Mouse (Mus musculus): Measurements from ENCODE around the gene 9930022D16Rik.

Gene 9930022D16Rik

DNA sequence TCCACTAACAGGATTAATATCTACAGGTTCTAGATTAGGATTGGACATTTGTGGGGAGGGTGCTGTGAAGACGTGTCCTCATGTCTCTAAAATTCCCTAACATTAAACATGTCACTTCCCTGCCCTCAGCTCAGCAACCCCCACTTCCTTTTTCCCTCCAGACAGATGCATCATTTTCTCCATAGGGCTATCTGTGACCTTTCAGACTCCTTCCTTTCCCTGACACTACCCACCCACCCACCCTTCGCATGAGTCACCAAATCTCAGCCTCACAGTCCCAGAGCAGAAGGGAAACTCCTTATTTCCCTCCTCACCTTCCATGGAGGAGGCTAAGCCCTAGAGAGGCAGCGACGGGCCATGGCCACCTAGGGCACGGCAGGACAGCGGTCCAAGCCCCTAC is at the start of gene 9930022D16Rik:
9930022D16Rik (plus strand) TSS at position 301 of the 400 bp plus-strand sequence.
- no peak for DNase-seq (ENCODE audit: low spot score in 2 of 2)

DNA sequence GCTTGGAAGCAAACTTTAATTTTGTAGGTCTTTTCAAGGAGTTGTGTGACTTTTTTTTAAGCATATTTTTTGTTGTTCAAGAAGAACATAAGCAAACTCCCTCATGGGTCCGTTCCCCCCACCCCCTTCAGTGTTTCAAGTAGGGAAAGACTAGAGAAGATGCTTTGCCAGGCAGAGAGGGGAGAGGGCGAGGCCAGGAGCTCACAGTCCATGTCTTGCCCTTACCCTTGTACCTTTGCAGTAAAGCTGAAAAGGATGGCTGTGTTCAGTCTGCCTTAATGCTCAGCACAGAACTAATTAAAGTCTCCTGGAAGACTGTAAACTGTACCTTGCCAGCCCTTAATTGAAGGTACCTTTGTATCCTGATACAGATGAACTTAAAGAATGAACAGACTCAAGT is 49.4 kb upstream of the 9930022D16Rik start:
- DNase-seq (ENCODE audit: low spot score in 2 of 2) = no peak

DNA sequence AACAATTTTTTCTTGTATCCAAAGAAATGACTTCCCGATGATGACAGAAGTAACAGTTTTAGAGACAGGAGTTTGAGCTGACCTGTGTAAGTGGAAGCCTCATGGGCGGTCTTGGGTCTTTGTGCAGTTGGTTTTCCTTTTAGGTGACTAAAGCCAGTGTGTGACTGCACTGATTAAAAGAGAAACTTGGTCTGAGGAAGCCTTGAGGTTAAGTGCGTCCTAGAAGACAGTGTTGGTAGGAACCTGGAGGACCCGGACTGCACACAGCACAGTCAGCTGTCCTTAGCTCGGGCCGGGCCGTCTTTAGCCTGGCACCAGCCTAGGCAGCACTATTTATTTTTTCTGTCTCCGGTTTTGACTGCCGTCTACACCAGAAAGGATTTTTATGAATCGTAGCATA is 48.8 kb upstream of the 9930022D16Rik start:
- DNase-seq (ENCODE audit: low spot score in 2 of 2) = no peak

GRCm38 (mm10) chr11:109365818-109366217 is 47.9 kb upstream of the 9930022D16Rik start:
- no peak for DNase-seq (ENCODE audit: low spot score in 2 of 2)

- no peak for DNase-seq (ENCODE audit: low spot score in 2 of 2)
Measured at GRCm38 (mm10) chr11:109366802-109367579, 46.7 kb upstream of the 9930022D16Rik start.

DNA sequence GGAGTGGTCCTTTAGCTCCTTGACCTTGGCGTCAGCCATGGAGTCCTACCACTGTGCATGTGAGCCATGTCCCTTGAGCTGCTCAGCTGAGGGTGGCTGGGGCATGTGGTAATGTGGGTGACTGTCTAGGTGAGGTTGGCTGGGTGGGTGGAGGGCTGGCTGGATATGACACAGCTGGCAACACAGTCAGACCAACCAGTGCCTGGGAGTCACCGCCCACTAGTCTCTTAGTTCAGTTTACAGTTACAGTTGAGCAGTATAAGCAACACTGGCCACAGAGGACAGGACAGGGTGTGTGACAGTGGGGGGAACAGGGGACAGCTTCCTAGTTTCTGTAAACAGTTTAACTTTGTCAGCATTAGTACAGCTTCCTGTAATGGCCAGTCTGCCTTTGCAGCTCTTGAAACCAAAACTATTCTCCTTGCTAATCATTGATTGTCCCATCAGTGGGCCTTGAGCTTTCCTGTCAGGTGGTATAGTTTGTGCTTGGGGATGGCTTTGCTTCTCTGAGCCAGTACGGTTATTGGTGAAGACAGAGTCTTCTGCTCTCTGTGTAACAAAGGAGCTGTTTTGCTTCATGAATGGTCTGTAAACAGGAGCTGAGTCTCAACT is 44.6 kb upstream of the 9930022D16Rik start:
- no peak for DNase-seq (ENCODE audit: low spot score in 2 of 2)

DNA sequence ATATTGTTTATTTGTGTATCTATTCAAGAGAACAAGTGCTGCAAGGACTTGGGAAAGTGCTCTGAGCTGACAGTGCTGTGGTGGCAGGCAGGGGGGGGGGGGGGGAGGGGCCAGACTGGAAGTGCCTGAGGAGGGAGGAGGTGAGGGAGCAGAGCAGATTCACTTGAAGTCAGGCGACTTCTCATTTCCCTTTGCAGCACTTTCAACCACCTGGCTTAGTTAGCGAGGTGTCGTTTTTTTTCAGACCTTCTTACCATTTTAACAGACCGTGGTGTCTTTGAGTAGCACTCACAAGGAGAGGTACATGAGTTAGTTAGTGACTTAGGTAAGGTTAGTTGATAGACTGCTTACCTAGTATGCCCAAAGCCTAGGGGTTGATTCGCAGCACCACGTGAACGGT is 38.3 kb upstream of the 9930022D16Rik start:
- DNase-seq (ENCODE audit: low spot score in 2 of 2) = no peak

- no peak for DNase-seq (ENCODE audit: low spot score in 2 of 2)
Measured at GRCm38 (mm10) chr11:109376484-109377143, 37.1 kb upstream of the 9930022D16Rik start.

GRCm38 (mm10) chr11:109377477-109377876 is 36.2 kb upstream of the 9930022D16Rik start:
- DNase-seq (ENCODE audit: low spot score in 2 of 2) = no peak

DNA sequence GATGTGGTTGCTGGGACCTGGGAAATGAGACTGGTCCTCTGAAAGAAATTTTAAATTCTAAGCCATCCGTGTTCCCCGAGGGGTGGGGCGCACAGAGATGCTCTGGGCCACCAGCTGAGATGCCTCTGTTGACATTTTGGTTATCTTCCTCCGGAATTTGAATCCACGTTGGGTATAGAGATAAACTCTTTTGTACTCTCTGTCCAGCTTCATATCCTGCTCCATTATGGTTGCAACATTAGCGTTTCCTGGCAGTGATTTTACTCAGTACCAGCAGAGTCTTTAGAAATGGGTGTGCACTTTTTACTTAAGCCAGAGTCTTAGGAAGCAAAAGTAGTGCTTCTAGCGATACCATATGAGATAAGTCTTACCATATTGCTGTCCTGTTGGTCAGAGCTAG is 35.7 kb upstream of the 9930022D16Rik start:
- DNase-seq (ENCODE audit: low spot score in 2 of 2) = no peak

- no peak for DNase-seq (ENCODE audit: low spot score in 2 of 2)
Measured at GRCm38 (mm10) chr11:109380662-109381061, 33.1 kb upstream of the 9930022D16Rik start.

- DNase-seq (ENCODE audit: low spot score in 2 of 2) = no peak
Measured at GRCm38 (mm10) chr11:109385296-109385695, 28.4 kb upstream of the 9930022D16Rik start.

- no peak for DNase-seq (ENCODE audit: low spot score in 2 of 2)
Measured at GRCm38 (mm10) chr11:109389046-109389445, 24.7 kb upstream of the 9930022D16Rik start.

DNA sequence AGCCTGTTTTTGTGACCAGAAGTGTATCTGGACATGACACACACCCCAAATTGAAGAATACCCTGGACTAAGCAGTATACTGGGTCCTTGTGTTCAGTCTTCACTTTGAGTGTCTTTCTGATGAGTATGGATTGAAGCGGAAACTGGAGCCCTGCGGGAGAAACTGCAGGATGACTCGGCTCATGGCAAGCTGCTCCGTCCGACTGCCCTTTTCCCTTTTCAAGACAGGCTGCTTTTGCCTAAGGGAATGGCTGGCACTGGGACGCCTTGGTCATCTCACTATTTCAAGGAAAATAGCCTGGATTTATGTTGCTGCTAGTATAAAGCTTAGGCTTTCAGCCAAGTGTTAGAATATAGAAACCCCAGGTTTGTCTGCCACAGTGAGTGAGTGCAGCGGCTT is 22.5 kb upstream of the 9930022D16Rik start:
- no peak for DNase-seq (ENCODE audit: low spot score in 2 of 2)

DNA sequence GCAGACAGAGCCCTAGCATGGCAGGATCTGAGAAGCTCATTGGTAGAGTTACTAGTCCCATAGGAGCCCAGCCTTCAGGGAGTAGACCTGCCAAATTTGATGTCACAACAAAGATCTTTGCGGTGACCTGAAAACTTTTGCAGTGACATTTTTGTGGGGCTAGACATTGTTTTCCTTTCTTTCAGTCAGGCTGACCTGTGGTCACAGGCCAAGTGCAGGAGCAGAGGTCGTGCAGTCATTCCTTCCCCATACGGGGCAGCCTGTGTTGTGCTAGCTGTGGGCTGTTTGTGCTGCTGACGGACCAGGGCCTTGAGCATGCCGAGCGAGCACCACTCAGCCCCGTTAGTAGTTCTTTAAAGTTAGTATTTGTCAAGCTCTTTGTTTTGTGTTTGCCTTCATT is 22.0 kb upstream of the 9930022D16Rik start:
- no peak for DNase-seq (ENCODE audit: low spot score in 2 of 2)

DNA sequence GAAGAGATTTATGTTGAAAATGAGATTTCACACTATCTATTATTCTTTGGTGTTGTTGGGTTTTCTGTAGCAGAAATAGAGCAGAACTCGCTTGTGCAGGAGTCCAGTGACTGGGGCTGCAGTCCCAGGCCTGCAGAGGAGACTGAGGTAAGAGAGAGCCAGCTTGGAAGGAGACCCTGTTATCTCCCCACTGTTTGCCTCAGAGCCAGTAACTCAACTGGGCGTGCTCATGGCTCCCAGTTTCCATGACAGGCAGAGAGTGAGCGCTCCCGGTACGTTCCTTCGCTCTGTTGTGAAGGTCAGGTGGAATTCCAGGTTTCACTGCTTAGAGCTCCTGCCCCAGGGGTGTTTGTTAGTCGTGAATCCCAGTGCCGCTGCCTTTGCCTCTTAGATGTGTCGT is 21.1 kb upstream of the 9930022D16Rik start:
- DNase-seq (ENCODE audit: low spot score in 2 of 2) = no peak

GRCm38 (mm10) chr11:109394758-109395157 is 19.0 kb upstream of the 9930022D16Rik start:
- DNase-seq (ENCODE audit: low spot score in 2 of 2) = no peak

- DNase-seq (ENCODE audit: low spot score in 2 of 2) = no peak
Measured at GRCm38 (mm10) chr11:109395291-109395690, 18.4 kb upstream of the 9930022D16Rik start.

- no peak for DNase-seq (ENCODE audit: low spot score in 2 of 2)
Measured at GRCm38 (mm10) chr11:109406431-109406830, 7.3 kb upstream of the 9930022D16Rik start.

DNA sequence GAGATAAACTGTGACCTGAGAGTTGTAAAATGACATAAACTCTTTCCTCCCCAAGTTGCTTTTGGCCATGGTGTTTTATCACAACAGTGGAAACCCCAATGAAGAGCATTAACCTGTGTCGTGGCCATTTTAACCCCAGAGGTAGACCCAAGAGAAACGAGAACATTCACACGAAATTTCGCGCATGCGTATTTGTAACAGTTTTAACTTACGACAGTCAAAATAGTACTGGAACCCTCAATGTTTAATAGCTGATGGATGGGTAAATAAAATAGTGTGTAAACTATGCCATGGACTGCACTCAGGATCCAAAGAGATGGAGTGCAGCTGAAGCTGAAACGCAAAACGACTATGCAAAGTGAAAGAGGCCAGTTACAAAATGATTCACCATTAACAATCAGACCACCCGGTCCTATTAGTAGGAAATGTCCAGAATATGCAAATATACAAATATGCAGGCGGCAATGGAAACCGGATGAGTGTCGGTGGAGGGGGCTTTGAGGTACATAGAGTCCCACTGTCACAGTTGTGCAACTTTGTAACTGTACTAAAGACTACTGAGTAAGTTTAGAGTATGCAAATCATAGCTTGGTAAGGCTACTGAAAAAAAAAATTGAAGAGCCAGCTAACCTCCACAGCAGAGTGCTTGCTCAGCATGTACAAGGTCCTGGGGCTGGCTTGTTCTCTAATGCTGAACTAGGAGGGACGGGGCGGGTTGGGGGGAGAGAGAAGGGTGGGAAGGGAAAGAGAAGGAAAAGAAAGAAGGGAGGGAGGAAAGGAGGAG is 3.3 kb upstream of the 9930022D16Rik start:
- no peak for DNase-seq (ENCODE audit: low spot score in 2 of 2)

GRCm38 (mm10) chr11:109414802-109415201 is 1.1 kb downstream of the 9930022D16Rik start:
- no peak for DNase-seq (ENCODE audit: low spot score in 2 of 2)

All from urinary bladder, adult 18-20 months (tissue).